Mouse (Mus musculus) CH12.LX (cell line): ENCODE data around the gene Pik3ca. TPM values are rescaled to one million over a fixed set of nuclear protein-coding genes. Genes with fewer than 3 reads are reported as not detected.
A peak's percentile ranks its signal among the peaks of the same experiment; 100 is the strongest.

ENCODE experiments used
- DNase-seq: peaks from one replicate; pipeline ENCODE4 v3.0.0-alpha.2; 2013; ENCODE audit errors: extremely low read depth
- H3K27ac ChIP-seq: 2 replicates; pipeline ENCODE4 v1.5.1; 2012; ENCODE audit warnings: low read depth, mild to moderate bottlenecking, control low read depth, moderate library complexity; ENCODE audit not compliant: insufficient read depth
- H3K27me3 ChIP-seq: replicated peaks from 2 replicates; pipeline ENCODE3; 2012; ENCODE audit warnings: inconsistent platforms
- H3K36me3 ChIP-seq, 2 experiments: replicated peaks in 1 of 2; 2 replicates each; pipeline versions ENCODE3 to v1.6.1; 2012; ENCODE audit warnings: inconsistent platforms in 1 of 2, low read length in 1 of 2, mild to moderate bottlenecking in 1 of 2, mixed read lengths in 1 of 2, moderate library complexity in 1 of 2; ENCODE audit not compliant: control insufficient read depth in 1 of 2, insufficient read depth in 1 of 2
- H3K4me1 ChIP-seq, 2 experiments: 2 replicates each; pipeline ENCODE4 v1.6.1; 2012; ENCODE audit warnings: inconsistent platforms in 1 of 2, moderate library complexity in 1 of 2; ENCODE audit not compliant: insufficient read depth in 2 of 2, control insufficient read depth in 1 of 2
- H3K4me2 ChIP-seq: 2 replicates; pipeline ENCODE4 v1.6.1; 2012; ENCODE audit warnings: low read depth, mild to moderate bottlenecking, control low read depth; ENCODE audit not compliant: poor library complexity, insufficient read depth, severe bottlenecking
- H3K4me3 ChIP-seq, 3 experiments: fragments of 150-350 bp in 1 of 3; sonication (generic) in 1 of 3; replicated peaks in 1 of 3; 2 replicates each; pipeline versions ENCODE3 to v1.5.1; 2011 to 2012; ENCODE audit warnings: low read depth in 2 of 3, low read length in 2 of 3, mild to moderate bottlenecking in 2 of 3, moderate library complexity in 2 of 3, control low read depth in 1 of 3, improper control_type of control experiment in 1 of 3, inconsistent platforms in 1 of 3, mixed read lengths in 1 of 3; ENCODE audit not compliant: poor library complexity in 1 of 3
- H3K79me2 ChIP-seq: replicated peaks from 2 replicates; pipeline ENCODE4 v1.6.1; 2012; ENCODE audit warnings: mild to moderate bottlenecking, moderate library complexity; ENCODE audit not compliant: control insufficient read depth, poor library complexity, insufficient read depth, severe bottlenecking; ENCODE audit errors: extremely low read depth
- H3K9ac ChIP-seq: 2 replicates; pipeline ENCODE4 v1.6.1; 2012; ENCODE audit warnings: low read depth, mild to moderate bottlenecking, control low read depth, moderate library complexity; ENCODE audit not compliant: insufficient read depth
- H3K9me3 ChIP-seq: replicated peaks from 2 replicates; pipeline ENCODE3; 2012; ENCODE audit warnings: low read length, inconsistent platforms, mixed read lengths
- CHD2 ChIP-seq: IDR thresholded peaks from 2 replicates; pipeline ENCODE4 v1.6.1; 2011; ENCODE audit warnings: low read length, improper control_type of control experiment
- EP300 ChIP-seq: IDR thresholded peaks from 2 replicates; pipeline ENCODE4 v1.6.1; 2011; ENCODE audit warnings: low read length, improper control_type of control experiment
- MEF2A ChIP-seq: IDR thresholded peaks from 2 replicates; pipeline ENCODE4 v1.6.1; 2014; ENCODE audit warnings: low read depth, mild to moderate bottlenecking, inconsistent platforms, low read length, improper control_type of control experiment, borderline replicate concordance
- MYC ChIP-seq: IDR thresholded peaks from 2 replicates; pipeline ENCODE4 v1.6.1; 2011; ENCODE audit warnings: low read depth, mild to moderate bottlenecking, improper control_type of control experiment, low read length
- PAX5 ChIP-seq: IDR thresholded peaks from 2 replicates; pipeline ENCODE4 v1.6.1; 2012; ENCODE audit warnings: low read length, inconsistent platforms, mixed read lengths
- POLR2A ChIP-seq: IDR thresholded peaks from 2 replicates; pipeline ENCODE4 v1.6.1; 2011; ENCODE audit warnings: low read depth, mild to moderate bottlenecking, improper control_type of control experiment, low read length
- RCOR1 ChIP-seq: conservative IDR thresholded peaks from 2 replicates; pipeline ENCODE4 v1.6.1; 2012; ENCODE audit warnings: low read depth, mild to moderate bottlenecking, inconsistent platforms, low read length, improper control_type of control experiment
- SIN3A ChIP-seq: IDR thresholded peaks from 2 replicates; pipeline ENCODE4 v1.6.1; 2012; ENCODE audit warnings: low read length, improper control_type of control experiment, inconsistent platforms
- TCF12 ChIP-seq: IDR thresholded peaks from 2 replicates; pipeline ENCODE4 v1.6.1; 2014; ENCODE audit warnings: low read depth, mild to moderate bottlenecking, inconsistent platforms, low read length, improper control_type of control experiment
- USF1 ChIP-seq: IDR thresholded peaks from 2 replicates; pipeline ENCODE4 v1.6.1; 2014; ENCODE audit warnings: low read depth, mild to moderate bottlenecking, inconsistent platforms, low read length, improper control_type of control experiment
- USF2 ChIP-seq: conservative IDR thresholded peaks from 2 replicates; pipeline ENCODE4 v1.6.1; 2011; ENCODE audit warnings: low read depth, low read length, improper control_type of control experiment
- ZMIZ1 ChIP-seq: IDR thresholded peaks from 2 replicates; pipeline ENCODE4 v1.6.1; 2012; ENCODE audit warnings: low read depth, mild to moderate bottlenecking, inconsistent platforms, low read length, improper control_type of control experiment
- ZNF384 ChIP-seq: IDR thresholded peaks from 2 replicates; pipeline ENCODE4 v1.6.1; 2012; ENCODE audit warnings: low read depth, low read length, improper control_type of control experiment, inconsistent platforms
- dilution Hi-C: fragments of 300-500 bp; cut with MboI; formaldehyde crosslinking; loops from 2 replicates; pipeline ENCODE4 v1.14.3; 2020; ENCODE audit warnings: low sequenced_read_pairs; ENCODE audit not compliant: extremely low pct_unique_long_range_greater_than_20kb, extremely low pct_ligation_motif_present
- in situ Hi-C: fragments of 300-500 bp; cut with MboI; formaldehyde crosslinking; loops from 3 replicates; pipeline ENCODE4 v1.14.3; 2019; ENCODE audit warnings: low sequenced_read_pairs, low pct_ligation_motif_present, low pct_unique_long_range_greater_than_20kb, mixed read lengths
- polyA plus RNA-seq: library from polyadenylated mRNA; unstranded; fragments of >175 nt; gene quantifications from 2 replicates; pipeline ENCODE4 v1.2.1, GENCODE M21; 2012; ENCODE audit warnings: low read depth; ENCODE audit not compliant: insufficient read length
- total RNA-seq, 2 experiments: library from RNA; depleted of rRNA; stranded (reverse); fragments of 300-350 nt in 1 of 2; fragments of >200 nt in 1 of 2; gene quantifications; 2 replicates each; pipeline ENCODE4 v1.2.3; 2012 to 2014

Gene Pik3ca
- total and polyA plus RNA-seq, 3 experiments = 19.1 to 26.5 (median 19.6) TPM

- Histone ChIP-seq H3K9me3 (peaks cover 3% of the 10 kb centered on the region), H3K4me1 (peaks cover 24 to 59% of the 10 kb centered on the region in 2 experiments), H3K4me3 (no peak overlapping the region), H3K4me2 (peak overlapping the region; percentile 65), H3K79me2 (peaks cover 33% of the 10 kb centered on the region), H3K9ac (0 out of 2 replicates have a peak overlapping the region, but pooled peaks have one; percentile 6), H3K27me3 (no peaks in the 10 kb centered on the region), H3K36me3 (peaks cover 5 to 15% of the 10 kb centered on the region in 2 experiments), H3K27ac (0 out of 2 replicates have a peak overlapping the region, but pooled peaks have one; percentile 0)
- in situ Hi-C loops = no loop called here
- TF ChIP-seq ZNF384 (peak; percentile 67), MEF2A (no peak)
- dilution Hi-C loops = no loop called here
- DNase-seq = no peak
These were observed 23.9 kb downstream of the Pik3ca start for GRCm38 (mm10) chr3:32421115-32422054.

DNA sequence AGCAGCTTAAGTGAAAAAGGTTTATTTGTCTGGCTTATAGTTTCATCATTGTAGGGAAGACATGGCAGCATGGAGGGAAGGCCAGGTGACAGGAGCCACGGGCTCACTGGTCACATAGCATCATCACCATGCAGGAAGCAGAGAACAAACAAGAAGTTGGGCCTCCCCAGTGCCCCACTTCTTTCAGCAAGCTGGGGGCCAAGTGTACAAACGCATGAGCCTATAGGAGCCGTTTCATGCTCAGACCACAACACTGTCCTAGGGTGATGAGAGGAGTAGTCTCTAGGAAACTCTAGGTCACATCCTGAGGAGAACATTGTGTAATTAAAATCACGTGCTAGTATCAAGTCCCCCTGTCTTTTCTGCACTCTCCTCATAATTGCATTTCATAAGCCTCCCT is 30.2 kb downstream of the Pik3ca start:
- Histone ChIP-seq H3K27me3 (no peaks in the 10 kb centered on the region), H3K4me3 (no peak overlapping the region), H3K4me2 (no peak overlapping the region), H3K9me3 (peaks cover 3% of the 10 kb centered on the region), H3K36me3 (peaks cover 5 to 21% of the 10 kb centered on the region in 2 experiments), H3K9ac (no peak overlapping the region), H3K27ac (no peak overlapping the region), H3K4me1 (peaks cover 7 to 10% of the 10 kb centered on the region in 2 experiments; a peak in 2 of 4 replicates), H3K79me2 (peaks cover 19% of the 10 kb centered on the region)
- dilution Hi-C loops = no loop called here
- DNase-seq = no peak
- no peak for TF ChIP-seq TCF12
- no peak for TF ChIP-seq USF2
- no peak for TF ChIP-seq EP300
- no peak for TF ChIP-seq POLR2A
- no peak for TF ChIP-seq ZMIZ1
- TF ChIP-seq SIN3A = no peak
- no peak for TF ChIP-seq CHD2
- TF ChIP-seq USF1 = no peak
- no peak for TF ChIP-seq PAX5
- no peak for TF ChIP-seq RCOR1
- TF ChIP-seq MYC = no peak
- in situ Hi-C loops = no loop called here
